In the genomic region with DNA sequence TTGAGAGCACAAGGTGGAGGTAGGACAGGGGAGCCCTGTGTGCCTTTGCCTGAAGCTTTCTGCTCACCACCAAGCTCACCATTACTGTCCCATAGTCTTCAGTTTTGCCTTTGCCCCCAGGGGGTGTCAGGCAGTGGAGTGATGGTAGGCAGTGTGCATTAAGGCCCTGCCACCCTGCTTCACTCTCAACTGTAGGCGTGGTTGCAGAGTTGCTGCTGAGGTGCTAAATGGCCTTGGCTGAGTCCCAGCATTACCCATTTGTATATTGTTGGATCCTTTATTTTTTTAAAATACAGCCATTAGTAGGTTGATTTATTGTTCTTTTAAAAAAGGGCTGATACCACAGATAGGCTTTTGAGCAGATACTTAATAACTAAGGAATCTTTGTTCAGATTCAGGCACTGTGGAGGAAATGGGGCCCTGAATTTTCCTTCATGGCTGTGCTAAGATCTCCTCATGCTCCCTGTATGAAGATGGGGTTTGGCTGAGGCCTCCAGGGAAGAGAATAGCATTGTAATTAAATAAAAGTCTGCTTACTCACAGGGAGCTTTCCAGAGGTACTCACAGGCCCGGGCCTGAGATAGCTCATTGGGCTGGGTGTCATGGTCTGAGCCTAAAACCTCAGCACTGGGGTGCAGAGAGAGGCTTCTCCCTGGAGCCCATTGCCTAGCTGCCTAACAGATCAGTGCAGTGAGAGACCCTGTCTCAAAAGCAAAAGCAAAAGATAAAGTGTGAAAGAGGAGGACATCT, we compare ENCODE assay signal across 10 mouse cellular contexts.
DNase-seq lines count a peak whose midpoint lies in the region; ATAC-seq and TF ChIP-seq lines count a peak whose summit lies in the region.
"Had no signal": no experiment of that assay in that cellular context is flagged by ENCODE, and none has a peak within 500 bp of the region (broad histone marks: within the 10 kb centered on the region; RNA-seq: fewer than 3 reads in every experiment).

No protein-coding gene starts in this region.

- H3K27me3 ChIP-seq in heart, embryonic 16.5 days (ENCODE audit: control insufficient read depth, insufficient read depth, low read length): no peaks in the 10 kb centered on the region
- no peaks in the 10 kb centered on the region for H3K27me3 ChIP-seq in heart, adult 2 months (ENCODE audit: control insufficient read depth, insufficient read depth, low read length)
- no peaks in the 10 kb centered on the region for H3K27me3 ChIP-seq in lung, embryonic 15.5 days

- no peak overlapping the region for H3K4me2 ChIP-seq in heart, embryonic 16.5 days (ENCODE audit: low read depth, low read length)
- H3K4me2 ChIP-seq in lung, embryonic 15.5 days: no peak overlapping the region

- no peaks in the 10 kb centered on the region; the same call in none of the 2 replicates for H3K79me2 ChIP-seq in heart, adult 2 months (replicated peaks; ENCODE audit: control insufficient read depth, insufficient read depth, low read length)

- TF ChIP-seq POLR2A in heart, adult 2 months (IDR thresholded peaks at IDR 0.05; ENCODE audit: insufficient read depth, low read depth, low read length): no peak
- TF ChIP-seq POLR2A in lung, adult 2 months (IDR thresholded peaks at IDR 0.05; ENCODE audit: borderline replicate concordance, extremely low read depth, low read depth, low read length): no peak
- no peak for TF ChIP-seq POLR2A in bone marrow macrophage, adult 2 months (IDR thresholded peaks at IDR 0.05; ENCODE audit: borderline replicate concordance, low read depth, low read length)

- no peak overlapping the region for H3K9ac ChIP-seq in heart, embryonic 16.5 days (ENCODE audit: low read length)
- no peak overlapping the region for H3K9ac ChIP-seq in heart, adult 2 months (ENCODE audit: low read depth, low read length)
- H3K9ac ChIP-seq in lung, embryonic 15.5 days: no peak overlapping the region

- H3K27ac ChIP-seq in heart, embryonic 16.5 days (ENCODE audit: low read length): peak overlapping the region; percentile 57
- no peak overlapping the region; the same call in 1 of the 2 replicates for H3K27ac ChIP-seq in heart, adult 2 months
- H3K27ac ChIP-seq in lung, embryonic 15.5 days: peak overlapping the region; percentile 7; the same call in 1 of the 2 replicates
- H3K27ac ChIP-seq in bone marrow macrophage, adult 2 months (ENCODE audit: insufficient read depth, low read depth, low read length): peak overlapping the region; percentile 34

- peaks cover 59% of the 10 kb centered on the region for H3K4me1 ChIP-seq in heart, embryonic 16.5 days (ENCODE audit: control insufficient read depth, insufficient read depth, low read length)
- peaks cover 16% of the 10 kb centered on the region for H3K4me1 ChIP-seq in heart, adult 2 months (ENCODE audit: control insufficient read depth, insufficient read depth, low read length)
- H3K4me1 ChIP-seq in lung, embryonic 15.5 days: peaks cover 47% of the 10 kb centered on the region
- peaks cover 16% of the 10 kb centered on the region for H3K4me1 ChIP-seq in lung, adult 2 months (ENCODE audit: control insufficient read depth, insufficient read depth, low read length)
- peaks cover 76% of the 10 kb centered on the region for H3K4me1 ChIP-seq in bone marrow macrophage, adult 2 months (ENCODE audit: control insufficient read depth, insufficient read depth, low read length)

- H3K4me3 ChIP-seq in heart, embryonic 16.5 days (ENCODE audit: low read length): no peak overlapping the region
- no peak overlapping the region for H3K4me3 ChIP-seq in heart, adult 2 months
- H3K4me3 ChIP-seq in lung, embryonic 15.5 days: no peak overlapping the region
- no peak overlapping the region for H3K4me3 ChIP-seq in lung, adult 2 months (replicated peaks; ENCODE audit: extremely low read depth, low read depth, low read length)
- H3K4me3 ChIP-seq in bone marrow macrophage, adult 2 months (ENCODE audit: insufficient read depth, low read length): no peak overlapping the region

- H3K9me3 ChIP-seq in heart, embryonic 16.5 days (replicated peaks; ENCODE audit: control insufficient read depth, low read length): no peaks in the 10 kb centered on the region
- no peaks in the 10 kb centered on the region for H3K9me3 ChIP-seq in lung, embryonic 15.5 days

- H3K36me3 ChIP-seq in heart, embryonic 16.5 days (ENCODE audit: control insufficient read depth, insufficient read depth): no peaks in the 10 kb centered on the region
- no peaks in the 10 kb centered on the region for H3K36me3 ChIP-seq in heart, adult 2 months (ENCODE audit: control insufficient read depth, insufficient read depth, low read length)
- H3K36me3 ChIP-seq in lung, embryonic 15.5 days: no peaks in the 10 kb centered on the region

- 70% methylated on average over 2 of the region's 2 CpGs for WGBS in heart, embryonic 16.5 days
- 53% methylated on average over 2 of the region's 2 CpGs for WGBS in heart, adult 2 months
- WGBS in lung, embryonic 15.5 days: 56% methylated on average over 2 of the region's 2 CpGs
- WGBS in lung, adult 2 months: 51% methylated on average over 2 of the region's 2 CpGs

- no peak for ATAC-seq in heart, embryonic 16.5 days (replicated peaks; ENCODE audit: extremely low read depth, insufficient read depth, low FRiP score)
- ATAC-seq in lung, embryonic 15.5 days (ENCODE audit: borderline replicate concordance, extremely low read depth, low FRiP score, low TSS enrichment): no peak

- no peak for TF ChIP-seq EP300 in heart, adult 2 months (IDR thresholded peaks at IDR 0.05; ENCODE audit: insufficient read depth, low read depth, low read length)

- no peak for DNase-seq in heart, adult 2 months
- no peak for DNase-seq in lung, adult 2 months
- peak; percentile 52 for DNase-seq in MN1 (ENCODE audit: low spot score)
- no peak for DNase-seq in embryo, embryonic 10 days (ENCODE audit: low spot score)
- DNase-seq: cerebellum, adult 9-11 months; gastrocnemius, postnatal 10 days; thymus, postnatal 25 days had no signal

- intact Hi-C loops in heart, adult 2 months (cut with DNase I): no loop called here

- no peak for TF ChIP-seq CTCF in heart, adult 2 months (IDR thresholded peaks at IDR 0.05)
- TF ChIP-seq CTCF in lung, adult 2 months (IDR thresholded peaks at IDR 0.05; ENCODE audit: insufficient read depth, low read length): no peak
- TF ChIP-seq CTCF in bone marrow macrophage, adult 2 months (IDR thresholded peaks at IDR 0.05; ENCODE audit: low read depth, low read length): no peak
